Mouse (Mus musculus): ENCODE measurements around the gene Kat8.

DNA sequence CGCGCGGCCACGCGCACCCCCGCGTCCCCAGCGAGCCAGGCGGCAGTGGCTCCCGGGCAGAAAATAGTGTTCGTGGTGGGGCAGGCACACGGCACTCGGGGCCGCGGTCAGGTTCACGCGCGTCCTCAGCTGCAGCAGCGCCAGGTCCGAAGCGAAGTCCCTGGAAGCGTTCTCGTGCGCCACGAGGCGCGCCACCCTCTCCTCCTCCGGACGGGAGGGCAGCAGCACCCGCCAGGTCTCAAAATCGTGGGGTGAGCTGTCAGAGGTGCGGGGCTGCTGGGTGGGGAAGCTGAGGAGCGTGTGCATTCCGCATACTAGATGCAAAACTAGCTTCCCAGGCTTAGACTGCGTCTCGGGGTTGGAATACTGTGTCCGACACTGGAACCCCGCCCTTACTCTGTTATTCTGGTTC is 23.4 kb downstream of the Kat8 start:
- TF ChIP-seq CTCF (IDR thresholded peaks at IDR 0.05; ENCODE audit: control insufficient read depth, insufficient read depth, insufficient read length) (no peak), USF1 (IDR thresholded peaks at IDR 0.05; ENCODE audit: low read depth) (no peak), CEBPB (IDR thresholded peaks at IDR 0.05; ENCODE audit: low read depth) (no peak), MYOG (IDR thresholded peaks at IDR 0.05; ENCODE audit: control insufficient read depth, extremely low read depth, insufficient read length) (no peak)

Data from C2C12 (cell line).